Mouse (Mus musculus) kidney, adult 2 months (tissue): ENCODE measurements at regions not wholly inside any gene's neighbourhood (a gene's known extent, or its start where the extent isn't known, plus 50 kb on each side); places are given as distances from the start of the nearest gene placed in this dataset.

Experiments
- CTCF ChIP-seq: fragments of 200-500 bp; conservative IDR thresholded peaks from 2 replicates; pipeline ENCODE4 v1.5.1; 2011; ENCODE audit warnings: low read depth, mild to moderate bottlenecking, control low read depth, low read length, moderate library complexity, mixed read lengths; ENCODE audit not compliant: insufficient read depth, insufficient read length
- POLR2A ChIP-seq: fragments of 200-500 bp; IDR thresholded peaks from one replicate; pipeline ENCODE4 v1.6.1; 2011; ENCODE audit warnings: low read depth, low read length, control low read depth

DNA sequence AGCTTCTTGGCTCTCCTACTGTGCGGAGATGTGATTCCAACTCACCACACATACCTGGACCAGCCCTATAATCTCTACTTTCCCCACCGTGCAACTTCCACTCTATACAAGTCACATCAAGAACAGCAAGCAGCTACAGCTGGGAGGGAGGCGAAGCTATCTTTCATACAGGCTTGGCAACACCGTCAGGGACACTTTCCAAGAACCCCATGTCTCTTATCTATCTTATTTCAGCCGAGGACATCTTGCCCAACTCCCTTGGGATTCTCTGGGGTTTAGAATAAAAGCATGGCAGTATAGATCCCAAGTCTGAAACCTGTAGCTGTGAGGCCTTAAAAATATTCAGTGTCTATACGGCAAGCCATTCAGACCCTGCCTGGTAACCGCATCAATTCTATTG lies 341.5 kb upstream of the Tbx3 start:
- no peak for TF ChIP-seq CTCF
- TF ChIP-seq POLR2A, result no peak
